Mouse (Mus musculus) 3T3-L1 (cell line): ENCODE results near the gene Samd4b.

Source experiments
- DNase-seq: peaks from one replicate; pipeline ENCODE4 v3.0.0-alpha.2; 2015; ENCODE audit warnings: low read depth, low spot score

The Samd4b gene

DNA sequence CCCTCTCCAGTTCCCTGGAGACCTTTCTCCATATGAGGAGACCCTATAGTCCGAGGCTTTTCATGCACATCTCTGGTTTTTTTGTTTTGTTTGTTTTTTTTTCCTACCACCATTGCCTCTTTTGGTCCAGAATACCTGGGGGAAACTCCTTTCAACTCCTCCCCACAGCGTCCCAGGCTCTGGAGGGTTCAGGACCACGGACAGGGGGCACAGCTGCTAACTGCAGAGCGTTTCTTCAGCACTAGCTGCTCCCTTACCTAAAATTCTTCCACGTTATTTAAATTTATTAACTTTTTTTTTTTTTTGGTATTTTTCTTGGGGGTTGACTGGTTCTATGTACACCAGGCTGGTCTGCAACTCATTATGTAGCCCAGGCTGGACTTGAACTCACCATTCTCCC lies 92.4 kb downstream of the Samd4b start:
- DNase-seq, result peak; percentile 31

DNA sequence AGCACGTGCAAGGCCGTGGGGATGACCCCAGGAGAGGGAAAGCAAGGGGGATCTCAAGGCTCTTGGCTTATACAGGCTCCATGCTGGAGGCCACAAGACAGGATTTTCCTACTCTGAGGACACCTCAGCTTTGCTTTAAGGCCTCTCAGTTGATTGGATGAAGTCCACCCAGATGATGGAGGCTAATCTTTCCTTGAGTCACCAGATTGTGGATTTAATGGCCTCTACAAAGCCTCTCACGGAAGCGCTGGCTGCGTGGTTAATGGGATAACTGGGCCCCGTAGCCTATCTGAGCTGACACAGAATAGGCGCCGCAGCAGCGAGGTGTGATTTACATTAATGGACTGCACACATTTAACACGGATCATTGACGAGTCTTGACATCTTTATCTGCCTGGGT lies 102.5 kb downstream of the Samd4b start:
- no peak for DNase-seq

DNA sequence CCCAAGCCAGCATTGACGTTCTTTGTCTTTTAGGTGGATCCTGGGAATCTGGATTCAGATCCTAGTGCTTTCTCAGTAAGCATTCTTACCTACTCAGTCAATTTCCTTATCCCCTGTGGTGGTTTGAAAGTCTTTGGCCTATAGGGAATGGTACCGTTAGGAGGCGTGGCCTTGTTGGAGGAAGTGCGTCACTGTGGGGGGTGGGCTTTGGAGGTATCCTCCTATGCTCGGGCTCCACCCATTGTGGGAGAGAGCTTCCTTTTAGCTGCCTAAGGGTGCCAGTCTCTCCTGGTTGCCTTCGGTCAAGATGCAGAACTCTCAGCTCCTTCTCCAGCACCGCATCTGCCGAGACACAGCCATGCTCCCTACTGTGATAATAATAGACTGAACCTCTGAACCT lies 105.6 kb downstream of the Samd4b start:
- DNase-seq, result no peak

DNA sequence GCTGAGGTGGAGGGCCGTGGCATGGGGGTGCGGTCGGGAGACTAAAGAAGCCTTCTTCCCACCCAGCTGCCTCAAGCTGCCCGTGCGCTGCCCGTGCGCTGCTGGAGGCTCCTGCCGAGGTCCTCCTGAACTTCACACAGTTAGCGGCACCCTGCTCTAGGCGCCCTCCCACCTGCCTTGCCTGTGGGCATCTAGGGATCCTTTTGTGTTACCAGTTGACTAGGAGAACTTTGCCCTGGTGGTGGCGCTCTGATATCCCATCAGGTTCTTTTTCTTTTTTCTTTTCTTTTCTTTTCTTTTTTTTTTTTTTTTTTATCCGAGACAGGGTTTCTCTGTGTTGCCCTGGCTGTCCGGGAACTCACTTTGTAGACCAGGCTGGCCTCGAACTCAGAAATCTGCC lies 107.0 kb downstream of the Samd4b start:
- no peak for DNase-seq

DNA sequence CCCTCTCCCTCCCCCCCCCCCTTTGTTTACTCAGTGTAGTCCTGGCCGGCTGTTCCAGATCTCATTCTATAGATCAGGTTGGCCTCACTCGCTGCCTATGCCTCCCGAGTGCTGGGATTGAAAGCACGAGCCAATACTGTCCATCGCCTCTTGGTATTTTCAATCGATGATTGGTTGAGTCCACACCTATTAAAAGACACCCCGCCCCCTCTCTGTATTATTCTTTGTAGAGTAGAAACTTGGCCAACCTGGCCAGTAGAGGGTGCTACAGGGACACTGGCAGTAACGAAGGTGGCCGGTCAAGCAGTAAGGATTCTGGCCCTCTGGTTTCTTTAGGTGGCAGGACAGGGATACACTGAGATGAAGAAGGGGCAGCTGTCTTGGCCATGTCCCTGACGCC lies 107.5 kb downstream of the Samd4b start:
- peak; percentile 6 for DNase-seq

DNA sequence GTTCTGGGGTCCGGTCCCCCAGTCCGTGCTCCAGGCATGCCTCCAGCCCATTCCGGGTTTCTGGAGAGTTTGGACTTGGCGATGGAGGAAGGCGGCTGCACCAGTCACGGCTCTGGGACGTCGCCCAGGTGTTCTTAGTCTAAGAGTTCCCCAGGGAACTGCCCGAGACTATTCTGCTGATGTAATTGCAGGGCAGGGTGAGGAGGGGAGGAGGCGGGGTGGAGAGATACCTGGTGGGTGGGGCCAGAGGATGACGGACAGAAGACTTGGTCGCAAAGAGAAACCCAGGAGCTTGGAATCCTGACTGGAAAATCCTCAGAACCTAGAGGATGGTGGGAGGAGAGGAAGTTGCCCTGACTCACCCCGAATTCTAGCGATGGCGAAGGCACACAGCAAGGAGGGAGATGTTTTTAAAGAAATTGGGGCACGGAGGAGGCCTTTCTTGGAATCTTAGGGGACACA lies 109.9 kb downstream of the Samd4b start:
- peak; percentile 21 for DNase-seq

DNA sequence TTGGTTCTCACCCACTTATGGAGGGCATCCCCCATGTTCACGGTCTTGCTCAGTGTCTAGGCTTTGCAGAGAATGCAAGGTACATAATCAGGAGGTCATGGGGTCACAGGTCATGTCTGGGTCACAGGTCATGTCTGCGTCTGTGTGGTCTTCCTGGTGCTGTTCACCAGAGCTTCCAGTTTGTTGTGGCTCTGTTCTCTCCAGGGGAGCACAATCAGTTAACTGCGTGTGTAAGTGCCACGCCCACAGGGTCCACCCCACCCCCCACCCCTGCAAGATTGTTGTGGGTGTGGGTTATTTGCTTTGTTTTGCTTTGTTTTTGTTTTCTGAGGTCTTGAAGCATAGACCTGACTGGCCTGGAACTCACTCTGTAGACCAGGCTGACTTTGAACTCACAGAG lies 113.8 kb downstream of the Samd4b start:
- DNase-seq, result no peak

DNA sequence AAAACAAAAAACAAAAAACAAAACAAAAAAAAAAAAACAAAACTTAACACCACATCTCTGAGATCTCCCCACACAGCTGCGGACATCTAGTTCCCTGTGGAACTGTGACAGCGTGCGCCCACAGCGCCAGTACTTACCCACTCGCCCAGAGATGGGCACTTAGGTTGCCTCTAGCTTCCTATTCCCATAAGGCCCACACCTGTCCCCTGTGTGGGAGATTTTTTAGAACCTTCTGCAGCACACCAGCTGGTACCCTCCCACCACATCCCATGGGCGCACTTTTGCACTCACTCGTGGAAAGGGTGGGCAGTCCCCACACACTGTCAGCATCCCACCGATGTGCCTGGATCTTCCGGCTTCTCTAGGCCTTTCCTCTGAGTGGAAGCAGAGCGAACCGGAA lies 115.1 kb downstream of the Samd4b start:
- no peak for DNase-seq

DNA sequence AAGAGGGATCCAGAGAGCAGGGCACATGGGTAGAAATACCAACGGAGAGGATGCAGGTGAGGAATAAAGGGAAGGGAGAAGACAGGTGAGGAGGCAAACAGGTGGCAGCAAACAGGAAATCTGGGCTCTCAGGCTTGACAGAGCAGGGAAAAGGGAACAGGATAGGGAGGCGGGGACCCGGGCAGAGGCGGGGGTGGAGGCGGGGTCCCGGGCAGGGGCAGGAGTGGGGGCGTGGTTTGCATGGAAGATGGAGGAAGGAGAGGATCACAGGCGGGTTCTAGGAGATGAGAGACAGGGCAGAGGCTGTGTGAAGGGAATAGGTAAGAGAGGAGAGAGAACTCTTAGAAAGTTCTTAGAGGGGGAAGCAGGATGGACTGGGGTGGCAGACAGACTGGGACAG lies 119.1 kb downstream of the Samd4b start:
- no peak for DNase-seq

DNA sequence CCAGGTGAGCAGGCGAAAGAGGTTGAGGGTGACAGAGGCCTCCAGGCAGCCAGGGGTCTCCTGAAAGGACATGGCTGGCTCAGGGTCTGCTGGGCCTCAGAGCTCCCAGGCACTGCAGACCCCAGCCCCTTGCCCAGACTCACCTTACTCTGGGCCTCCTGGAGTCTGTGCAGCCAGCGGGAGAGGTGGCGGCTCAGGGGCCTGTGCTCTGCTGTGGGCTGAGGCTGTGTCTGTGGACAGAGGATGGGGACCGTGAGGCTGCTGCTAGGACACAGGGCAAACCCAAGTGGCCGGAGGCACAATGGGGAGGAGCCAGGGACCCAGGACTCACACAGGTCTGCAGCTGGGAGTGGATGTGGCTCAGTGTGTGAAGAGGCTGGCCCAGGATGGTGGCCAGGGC lies 120.6 kb downstream of the Samd4b start:
- DNase-seq, result no peak

DNA sequence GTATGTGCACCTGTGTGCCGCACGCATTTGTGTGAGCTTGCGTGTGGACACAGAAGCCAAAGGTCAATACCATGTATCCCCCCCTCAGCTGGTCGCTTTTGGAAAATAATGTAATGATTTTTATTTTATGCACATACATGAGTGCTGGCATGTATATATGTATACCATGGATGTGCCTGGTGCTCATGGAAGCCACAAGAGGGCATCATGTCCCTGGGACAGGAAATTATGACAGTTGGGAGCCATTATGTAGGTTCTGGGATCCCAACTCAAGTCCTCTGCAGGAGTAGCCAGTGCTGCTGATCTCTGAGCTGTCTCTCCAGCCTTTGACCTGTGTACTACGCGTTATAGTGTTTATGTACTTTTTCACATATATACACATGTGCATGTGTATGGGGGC lies 121.8 kb downstream of the Samd4b start:
- DNase-seq, result no peak

DNA sequence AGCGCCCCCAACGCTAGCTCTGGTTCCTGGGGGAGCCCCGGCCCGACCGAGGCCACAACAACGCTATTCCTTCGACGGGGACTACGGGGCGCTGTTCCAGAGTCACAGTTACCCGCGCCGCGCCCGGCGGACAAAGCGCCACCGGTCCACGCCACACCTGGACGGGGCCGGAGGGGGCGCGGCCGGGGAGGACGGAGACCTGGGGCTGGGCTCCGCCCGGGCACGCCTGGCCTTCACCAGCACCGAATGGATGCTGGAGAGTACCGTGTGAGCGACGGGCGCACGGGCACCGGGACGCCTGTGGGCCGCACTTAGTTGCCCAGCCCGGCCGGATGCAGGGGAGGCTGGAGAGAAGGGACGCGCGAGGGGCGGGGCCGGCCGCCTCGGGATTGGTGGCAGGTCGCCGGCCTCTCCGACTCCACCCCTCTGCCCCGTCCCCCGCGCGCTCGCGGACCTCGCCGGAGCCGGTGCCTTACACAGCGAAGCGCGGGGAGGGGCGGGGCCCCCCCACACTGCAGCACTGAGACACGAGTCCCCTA lies 130.7 kb downstream of the Samd4b start:
- DNase-seq, result no peak

DNA sequence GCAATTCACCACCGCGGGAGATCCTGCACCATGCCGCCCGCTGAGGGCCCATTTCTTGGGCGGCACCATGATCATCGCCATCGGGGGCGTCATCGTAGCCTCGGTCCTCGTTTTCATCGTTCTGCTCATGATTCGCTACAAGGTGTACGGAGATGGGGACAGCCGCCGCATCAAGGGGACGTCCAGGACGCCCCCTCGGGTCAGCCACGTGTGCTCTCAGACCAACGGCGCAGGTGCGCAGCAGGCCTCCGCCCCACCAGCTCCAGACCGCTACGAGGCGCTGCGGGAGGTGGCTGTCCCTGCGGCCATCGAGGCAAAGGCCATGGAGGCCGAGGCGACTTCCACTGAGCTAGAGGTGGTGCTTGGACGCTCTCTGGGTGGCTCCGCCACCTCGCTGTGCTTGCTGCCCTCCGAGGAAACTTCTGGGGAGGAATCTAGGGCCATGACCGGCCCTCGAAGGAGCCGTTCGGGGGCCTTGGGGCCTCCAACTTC lies 131.2 kb downstream of the Samd4b start:
- DNase-seq, result no peak

DNA sequence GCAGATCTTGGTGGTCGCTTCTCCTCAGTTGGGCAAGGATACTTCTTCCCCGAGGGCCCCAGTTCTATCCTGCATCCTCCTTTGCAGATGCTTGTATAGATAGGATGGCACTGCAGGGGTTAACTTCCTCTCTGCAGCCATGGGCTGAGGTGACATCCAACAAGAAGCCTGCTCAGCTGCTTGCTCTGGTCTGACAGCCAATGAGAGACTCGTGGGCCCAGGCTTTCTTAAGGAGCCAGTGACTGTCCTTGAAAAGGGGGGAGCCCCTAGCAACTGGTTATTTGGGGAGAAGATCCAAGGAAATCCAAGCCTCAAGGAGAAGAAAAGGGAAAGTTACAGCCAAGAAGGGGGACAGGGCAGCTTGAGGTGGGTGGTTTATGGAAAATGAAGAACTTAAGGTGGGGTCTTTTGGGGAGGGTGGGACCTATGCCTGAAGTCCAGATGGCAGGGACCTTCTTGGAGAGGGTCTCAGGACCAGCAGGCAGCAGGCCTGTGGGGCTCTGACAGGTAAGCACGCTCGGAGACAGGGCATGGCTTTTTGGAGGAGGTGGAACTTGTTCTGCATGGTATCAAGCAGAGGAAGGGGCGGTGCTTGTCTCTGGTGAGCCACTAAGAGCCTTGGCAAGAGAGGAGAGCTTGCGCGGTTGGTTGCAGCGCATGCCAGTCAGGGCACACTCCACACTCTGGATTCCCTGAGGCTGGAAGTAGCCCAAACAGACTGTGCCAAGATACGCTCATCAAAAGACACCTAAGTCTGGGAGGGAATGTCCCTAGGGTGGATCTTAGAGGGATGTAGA lies 133.3 kb downstream of the Samd4b start:
- peak; percentile 6 for DNase-seq

DNA sequence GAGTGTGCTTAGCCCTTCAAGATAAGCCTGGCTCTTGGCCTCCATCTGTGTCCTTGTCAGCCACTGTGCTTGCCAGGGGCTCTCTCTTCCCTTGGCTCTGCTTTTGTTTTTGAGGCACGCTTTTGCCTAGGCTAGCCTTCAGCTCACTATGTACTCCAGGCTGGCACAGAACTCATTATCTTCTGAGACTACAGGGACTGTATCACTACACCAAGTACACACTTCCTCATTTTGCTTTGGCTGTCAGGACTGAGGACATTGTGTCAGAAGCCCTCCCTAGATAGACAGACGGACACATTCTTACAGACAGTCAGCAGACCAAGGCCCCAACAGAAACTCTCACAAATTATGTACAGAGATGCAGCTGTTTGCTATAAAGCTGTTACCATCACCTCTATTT lies 135.2 kb downstream of the Samd4b start:
- DNase-seq, result no peak

DNA sequence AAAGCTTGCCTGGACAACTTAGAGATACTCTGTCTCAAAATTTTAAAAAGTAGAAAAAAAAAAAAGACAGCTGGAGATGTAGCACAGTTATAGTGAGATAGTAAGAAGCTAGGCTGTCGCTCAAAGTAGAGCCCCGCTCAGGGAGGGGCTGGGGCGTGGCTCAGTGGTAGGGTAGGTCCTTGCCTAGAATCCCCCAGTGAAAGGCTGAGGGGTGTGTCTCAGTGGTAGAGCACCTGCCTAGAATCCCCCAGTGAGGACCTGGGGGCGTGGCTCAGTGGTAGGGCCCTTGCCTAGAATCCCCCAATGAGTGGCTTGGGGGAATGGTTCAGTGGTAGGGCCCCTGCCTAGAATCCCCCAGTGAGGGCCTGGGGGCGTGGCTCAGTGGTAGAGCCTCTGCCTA lies 137.6 kb downstream of the Samd4b start:
- DNase-seq, result no peak

DNA sequence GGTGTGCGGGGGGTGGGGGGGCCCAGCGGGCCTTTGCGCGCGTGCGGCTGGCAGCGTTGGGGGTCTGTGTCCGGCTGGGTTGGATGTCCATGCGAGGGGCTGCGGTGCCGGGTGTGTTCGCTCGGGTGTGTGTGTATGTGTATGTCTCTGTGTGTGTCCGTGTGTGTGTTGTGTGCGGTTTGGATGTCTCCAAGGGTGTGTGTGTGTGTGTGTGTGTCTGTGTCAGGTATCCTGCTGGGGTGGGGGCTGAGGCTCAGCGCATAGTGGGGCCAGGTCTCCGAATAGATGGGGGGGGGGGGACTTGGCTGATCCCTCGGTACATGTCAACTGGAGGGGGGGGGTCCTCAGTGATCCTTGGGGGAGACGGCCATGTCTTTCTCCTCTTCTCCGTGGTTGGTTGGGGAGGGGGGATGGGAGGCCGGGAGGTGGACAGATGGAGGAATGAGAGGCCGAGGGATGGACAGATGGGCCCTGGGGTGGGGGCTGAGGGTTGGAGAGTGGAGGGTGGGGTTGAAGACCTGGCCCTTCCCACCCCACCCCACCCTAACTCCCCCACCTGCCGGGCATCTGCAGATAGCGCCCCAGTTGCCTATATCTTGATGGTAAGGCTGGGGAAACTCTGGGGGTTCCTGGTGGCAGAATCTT lies 145.5 kb downstream of the Samd4b start:
- DNase-seq, result no peak

DNA sequence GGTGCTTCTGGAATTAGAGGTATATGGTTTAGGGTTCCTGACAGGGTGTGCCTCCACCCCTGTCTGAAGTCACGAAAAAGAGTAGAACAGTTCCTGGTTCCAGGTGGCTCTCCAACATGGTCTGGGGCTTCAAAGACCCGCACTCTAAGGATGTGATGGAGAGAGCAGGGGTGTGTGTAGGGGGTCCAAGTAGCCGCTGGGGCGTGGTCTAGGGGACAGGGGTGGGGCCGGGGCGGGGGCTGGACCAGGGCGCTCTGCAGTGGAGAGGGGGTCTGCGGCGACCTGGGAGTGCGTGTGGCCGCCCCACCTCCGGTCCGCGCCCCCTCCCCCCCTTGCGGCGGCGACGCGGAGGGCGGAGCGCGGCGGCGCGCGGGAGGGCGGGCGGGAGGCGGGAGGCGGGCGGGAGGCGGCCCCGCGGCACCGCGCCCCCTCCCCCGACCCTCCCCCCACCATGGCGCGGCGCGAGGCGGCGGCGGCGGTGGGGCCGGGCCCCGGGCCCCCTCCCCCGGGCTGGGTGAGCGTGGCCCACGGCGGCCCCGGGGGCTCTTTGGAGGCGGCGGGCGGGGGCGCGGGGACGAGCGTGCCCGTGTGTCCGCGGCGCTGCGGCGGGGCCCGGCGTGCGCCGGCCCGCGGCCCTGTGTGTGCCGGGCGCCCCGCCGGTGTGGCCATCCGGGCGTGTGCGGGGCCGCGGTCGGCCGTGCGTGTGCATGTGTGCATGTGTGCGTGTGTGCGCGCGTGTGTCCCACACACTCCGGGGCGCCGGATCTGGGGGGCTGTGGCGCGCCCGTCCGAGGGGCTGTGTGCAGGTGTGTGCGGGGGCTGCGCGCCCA lies 146.2 kb downstream of the Samd4b start, which contains the start of gene Lrfn1:
Lrfn1 (plus strand) TSS at position 450 of the 830 bp plus-strand sequence.
- DNase-seq, result no peak

DNA sequence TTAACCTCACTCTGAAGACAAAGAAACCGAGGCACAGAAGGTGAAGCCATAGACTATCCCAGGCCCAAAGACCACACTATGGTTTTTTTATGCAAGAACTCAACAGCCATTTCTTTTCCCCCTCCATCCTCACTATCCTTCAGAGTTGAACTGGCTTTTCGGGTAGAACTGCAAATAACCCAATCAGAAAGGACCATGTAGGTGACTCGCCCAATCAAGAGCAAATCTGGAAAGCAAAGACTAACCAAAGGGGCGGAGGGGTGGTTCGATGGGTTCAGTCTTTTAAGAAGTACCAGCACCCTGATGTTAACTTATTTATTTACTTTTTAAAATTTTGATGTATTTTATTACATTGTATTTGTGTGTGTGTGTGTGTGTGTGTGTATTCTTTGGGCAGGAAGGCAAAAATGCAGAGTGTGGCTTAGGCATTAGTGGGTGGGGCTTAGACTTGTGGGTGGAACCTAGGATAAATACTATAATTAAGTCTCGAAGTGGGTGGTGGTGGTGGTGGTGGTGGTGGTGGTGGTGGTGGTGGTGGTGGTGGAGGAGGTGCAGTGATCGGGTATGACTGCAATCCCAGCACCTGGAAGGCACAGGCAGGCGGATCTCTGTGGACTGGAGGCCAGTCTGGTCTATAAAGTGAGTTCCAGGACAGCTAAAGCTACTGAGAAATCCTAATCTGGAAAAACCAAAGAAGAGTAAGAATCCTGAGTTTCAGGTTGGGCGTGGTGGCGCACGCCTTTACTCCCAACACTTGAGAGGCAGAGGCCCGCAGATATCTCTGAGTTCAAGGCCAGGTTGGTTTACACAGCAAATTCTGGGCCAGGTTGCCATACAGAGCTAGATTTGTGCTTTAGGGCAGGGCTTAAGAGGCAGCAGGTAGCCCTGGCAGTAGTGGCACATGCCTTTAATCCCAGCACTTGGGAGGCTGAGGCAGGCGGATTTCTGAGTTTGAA lies 149.8 kb downstream of the Samd4b start:
- no peak for DNase-seq

DNA sequence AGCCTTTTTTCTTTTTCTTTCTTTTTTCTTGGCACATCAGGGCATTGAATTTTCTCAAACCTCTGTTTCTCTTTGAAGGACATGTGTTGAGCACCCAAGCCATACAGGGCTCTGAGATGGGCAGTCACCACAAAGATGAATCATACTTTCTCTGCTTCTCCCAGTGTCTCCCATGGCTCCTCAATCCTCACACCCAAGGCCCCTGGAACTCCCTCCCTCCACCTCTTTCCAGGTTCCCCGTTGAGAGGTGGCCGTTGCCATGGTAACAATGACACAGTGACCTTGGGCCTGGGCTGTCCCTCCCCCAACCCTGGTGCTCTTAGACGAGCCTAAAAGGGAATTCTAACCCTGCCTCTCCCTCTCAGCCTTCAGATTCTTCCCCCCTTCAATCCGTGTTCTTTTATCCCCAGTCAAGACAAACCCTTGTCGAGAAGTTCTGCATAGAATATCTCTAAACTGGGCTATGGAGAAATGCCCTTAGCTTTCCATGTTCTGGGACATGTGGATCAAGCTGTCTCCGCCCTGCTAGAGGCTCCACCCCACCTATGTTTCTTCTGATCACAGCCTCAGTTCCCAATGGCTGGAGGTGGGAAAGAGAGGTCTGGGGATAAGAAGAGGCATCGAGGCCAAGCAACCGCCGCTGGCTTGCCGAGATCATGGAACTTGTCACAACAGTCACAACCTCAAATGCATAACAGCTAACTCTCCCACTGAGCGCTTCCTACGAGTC lies 150.7 kb downstream of the Samd4b start:
- DNase-seq, result no peak
